Mouse (Mus musculus) embryo, embryonic 11.5 days (tissue): ENCODE measurements around the gene Sipa1l1.

Source experiments
- DNase-seq: peaks from one replicate; pipeline ENCODE4 v3.0.0-alpha.2; 2012; ENCODE audit warnings: low read depth, low spot score

Gene Sipa1l1

GRCm38 (mm10) chr12:82424783-82425182 is 255.7 kb downstream of the Sipa1l1 start:
- no peak for DNase-seq

GRCm38 (mm10) chr12:82425853-82426252 is 256.7 kb downstream of the Sipa1l1 start:
- DNase-seq, result no peak

GRCm38 (mm10) chr12:82427416-82427815 is 258.3 kb downstream of the Sipa1l1 start:
- no peak for DNase-seq

- DNase-seq, result no peak
These were observed 259.3 kb downstream of the Sipa1l1 start for GRCm38 (mm10) chr12:82428466-82428865.

- no peak for DNase-seq
These were observed 264.2 kb downstream of the Sipa1l1 start for GRCm38 (mm10) chr12:82433311-82433710.

GRCm38 (mm10) chr12:82434591-82434990 is 265.5 kb downstream of the Sipa1l1 start:
- DNase-seq, result no peak

- DNase-seq, result no peak
These were observed 272.4 kb downstream of the Sipa1l1 start for GRCm38 (mm10) chr12:82441479-82441878.

- DNase-seq, result no peak
These were observed 277.5 kb downstream of the Sipa1l1 start for GRCm38 (mm10) chr12:82446609-82447024.

- DNase-seq, result no peak
These were observed 279.2 kb downstream of the Sipa1l1 start for GRCm38 (mm10) chr12:82448129-82448815.

- DNase-seq, result no peak
These were observed 283.3 kb downstream of the Sipa1l1 start for GRCm38 (mm10) chr12:82452428-82452827.

GRCm38 (mm10) chr12:82454415-82454814 is 285.3 kb downstream of the Sipa1l1 start:
- DNase-seq, result no peak

GRCm38 (mm10) chr12:82455700-82456413 is 286.7 kb downstream of the Sipa1l1 start:
- no peak for DNase-seq

- no peak for DNase-seq
These were observed 287.3 kb downstream of the Sipa1l1 start for GRCm38 (mm10) chr12:82456414-82456805.

GRCm38 (mm10) chr12:82457609-82458008 is 288.5 kb downstream of the Sipa1l1 start:
- no peak for DNase-seq

GRCm38 (mm10) chr12:82458017-82458416 is 288.9 kb downstream of the Sipa1l1 start:
- DNase-seq, result no peak

GRCm38 (mm10) chr12:82467234-82467633 is 298.1 kb downstream of the Sipa1l1 start:
- DNase-seq, result no peak

GRCm38 (mm10) chr12:82467641-82468040 is 298.5 kb downstream of the Sipa1l1 start:
- no peak for DNase-seq

- DNase-seq, result no peak
These were observed 299.3 kb downstream of the Sipa1l1 start for GRCm38 (mm10) chr12:82468416-82468815.

GRCm38 (mm10) chr12:82469706-82470361 is 300.7 kb downstream of the Sipa1l1 start:
- DNase-seq, result peak; percentile 69

GRCm38 (mm10) chr12:82470362-82470936 is 301.3 kb downstream of the Sipa1l1 start:
- DNase-seq, result peak; percentile 86

- DNase-seq, result no peak
These were observed 303.7 kb downstream of the Sipa1l1 start for GRCm38 (mm10) chr12:82472796-82473195.

GRCm38 (mm10) chr12:82473238-82473637 is 304.1 kb downstream of the Sipa1l1 start:
- DNase-seq, result no peak
